Mouse (Mus musculus) cerebellum, adult 18-20 months (tissue): ENCODE measurements around the gene Acaa1a.
A peak's percentile ranks its signal among the peaks of the same experiment; 100 is the strongest.

Experiments used
- DNase-seq, 2 experiments: peaks; one replicate each; pipeline ENCODE4 v3.0.0; 2021

Gene Acaa1a

DNA sequence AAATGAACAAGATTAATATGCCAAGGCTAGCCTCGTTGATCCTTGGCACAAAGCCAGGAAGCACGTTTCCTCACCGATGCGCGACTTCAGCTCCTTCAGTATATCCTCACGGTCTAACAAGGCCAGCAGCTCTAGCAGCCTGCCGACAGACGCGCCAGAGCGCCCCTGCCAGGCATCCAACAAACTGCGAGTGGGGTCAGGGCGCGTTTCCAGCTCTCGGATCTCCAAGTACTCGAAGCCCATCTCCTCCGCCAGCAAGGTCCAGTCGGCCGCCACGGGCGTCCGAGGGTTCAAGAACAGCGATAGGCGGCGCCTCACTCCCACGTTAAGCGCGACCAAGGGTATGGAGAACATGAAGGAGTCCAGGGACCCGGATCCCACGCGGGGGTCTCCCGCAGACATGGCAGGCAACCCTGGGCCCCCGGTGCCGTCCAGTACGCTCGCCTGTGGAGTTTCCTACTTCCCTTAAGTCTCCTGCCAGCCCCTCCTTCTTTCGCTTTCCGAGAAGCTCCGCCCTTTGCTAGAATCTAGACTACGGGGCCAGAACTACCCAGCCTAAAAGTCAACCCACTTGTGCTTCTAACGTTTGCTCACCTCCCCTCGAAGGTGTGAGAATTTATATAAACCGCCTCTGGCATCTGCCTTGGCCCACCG is at the start of gene Acaa1a:
Acaa1a (plus strand) TSS at position 119 of the 654 bp plus-strand sequence.
- peak; percentile 55 to 65 for DNase-seq

DNA sequence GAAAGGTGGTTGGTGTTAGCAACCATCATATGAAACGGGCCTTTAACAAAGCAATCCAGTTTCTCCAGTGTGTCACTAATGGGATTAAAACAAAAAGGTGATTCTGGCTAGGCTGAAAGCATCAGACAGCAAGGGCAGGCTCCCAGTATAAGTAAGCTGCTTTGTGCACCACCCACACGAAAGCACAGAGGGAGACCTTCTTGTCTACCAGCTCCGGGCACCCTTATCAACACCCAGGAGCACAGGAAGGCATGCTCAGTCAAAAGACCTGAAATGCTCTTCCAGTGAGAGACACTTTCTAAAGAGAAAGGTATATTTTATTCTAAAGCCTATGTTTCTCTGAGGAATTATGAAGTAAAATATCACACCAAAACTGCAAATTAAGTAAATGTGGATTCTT is 48.7 kb upstream of the Acaa1a start:
- no peak for DNase-seq

DNA sequence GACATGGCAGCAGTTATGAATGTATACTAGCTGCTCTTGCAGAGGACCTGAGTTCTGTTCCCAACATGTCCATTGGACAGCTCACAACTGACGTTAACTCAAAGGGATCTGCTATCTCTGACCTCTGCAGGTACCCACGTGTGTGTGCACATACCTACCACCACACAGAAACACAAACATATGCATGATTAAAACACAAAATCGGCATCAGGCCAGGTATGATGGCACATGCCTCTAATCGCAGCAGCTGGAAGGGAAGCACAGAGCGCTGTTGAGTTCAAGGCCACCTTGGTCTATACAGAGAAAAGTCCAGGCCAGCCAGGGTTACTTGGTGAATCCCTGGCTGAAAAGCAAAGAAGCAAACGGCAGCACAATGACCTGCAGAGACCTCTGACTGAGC is 41.8 kb upstream of the Acaa1a start:
- no peak for DNase-seq

DNA sequence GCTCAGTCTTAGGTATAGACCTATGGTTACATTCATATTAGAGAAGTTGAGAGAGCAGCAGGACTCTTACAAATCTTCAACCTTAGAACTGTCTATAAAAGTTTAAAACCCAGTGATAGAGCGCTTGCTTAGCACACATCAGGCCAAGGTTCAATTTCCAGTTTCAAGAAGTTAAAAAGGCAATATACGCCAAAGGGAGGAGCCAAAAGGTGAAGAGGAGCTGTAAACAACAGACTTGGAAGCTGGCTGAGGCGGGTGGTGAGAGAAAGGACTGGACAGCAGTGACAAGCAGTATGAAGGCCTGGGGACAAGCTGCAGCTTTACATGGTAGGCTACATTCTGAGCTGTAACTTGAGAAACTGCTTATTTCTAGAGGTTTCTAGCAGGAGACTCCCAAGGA is 40.9 kb upstream of the Acaa1a start:
- DNase-seq, result no peak

DNA sequence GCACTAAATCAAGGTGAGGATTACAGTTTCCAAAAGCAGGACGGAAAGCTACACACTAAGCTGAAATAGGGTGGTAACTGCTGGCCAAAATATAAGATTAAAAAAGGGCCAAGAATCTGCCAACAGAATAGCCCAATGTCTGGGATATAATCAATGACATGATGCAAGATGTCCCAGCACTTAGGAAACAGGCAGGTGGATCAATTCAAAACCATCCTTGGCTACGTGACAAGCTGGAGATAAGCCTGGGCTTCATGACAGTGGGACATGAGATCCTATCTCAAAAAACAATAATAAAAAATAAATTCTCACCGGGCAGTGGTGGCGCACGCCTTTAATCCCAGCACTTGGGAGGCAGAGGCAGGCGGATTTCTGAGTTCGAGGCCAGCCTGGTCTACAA is 33.6 kb upstream of the Acaa1a start:
- DNase-seq, result no peak

DNA sequence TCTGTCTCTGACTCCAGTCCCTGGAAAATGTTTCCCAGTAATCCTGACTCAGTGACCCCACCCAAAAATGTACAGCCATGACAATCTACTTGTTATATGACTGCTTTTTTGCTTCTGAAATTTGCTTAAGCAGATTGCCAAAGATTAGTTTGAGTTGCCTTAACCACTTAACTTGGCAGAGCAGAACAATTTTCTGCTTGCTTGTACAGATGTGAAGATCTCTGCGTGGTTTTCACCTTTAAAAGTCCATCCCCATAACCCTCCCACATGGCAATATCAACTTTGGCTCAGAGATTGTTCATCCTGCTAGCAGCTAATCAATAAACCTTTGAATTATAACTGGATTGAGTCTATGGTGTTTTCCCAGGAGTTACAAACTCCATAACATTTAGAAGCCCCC is 30.4 kb upstream of the Acaa1a start:
- DNase-seq, result no peak

DNA sequence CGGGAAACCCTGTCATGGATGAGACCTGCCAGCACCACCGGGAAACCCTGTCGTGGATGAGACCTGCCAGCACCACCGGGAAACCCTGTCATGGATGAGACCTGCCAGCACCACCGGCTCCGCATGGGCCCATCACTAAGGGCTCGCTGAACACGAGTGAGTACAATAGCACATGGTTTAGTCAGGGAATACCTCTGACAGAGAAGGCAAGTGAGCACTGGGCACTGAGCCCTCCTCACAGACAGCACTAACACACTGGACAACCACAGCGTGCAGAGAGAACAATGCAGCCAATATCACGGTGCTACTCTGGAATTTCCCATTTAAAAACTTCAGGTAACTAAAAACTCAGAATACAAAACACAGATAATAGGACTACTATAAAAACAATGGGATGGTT is 26.4 kb upstream of the Acaa1a start:
- peak; percentile 24 for DNase-seq

DNA sequence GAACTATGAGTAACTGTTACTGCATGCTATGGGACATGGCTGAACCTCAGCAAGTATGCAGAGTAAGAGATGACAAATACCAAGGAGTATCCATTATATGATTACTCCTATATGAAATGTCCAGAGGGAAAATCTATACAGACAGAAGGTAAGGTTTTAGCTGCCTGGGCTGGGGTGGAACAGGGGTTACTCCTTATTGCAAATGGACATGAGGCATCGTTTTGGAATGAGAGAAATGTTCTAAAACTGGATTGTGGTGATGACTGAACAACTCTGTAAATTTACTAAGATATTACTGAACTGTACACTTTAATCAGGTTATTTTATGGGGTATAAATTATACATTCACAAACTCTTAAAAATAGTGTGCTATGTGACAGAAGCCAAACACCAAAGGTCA is 20.6 kb upstream of the Acaa1a start:
- no peak for DNase-seq

DNA sequence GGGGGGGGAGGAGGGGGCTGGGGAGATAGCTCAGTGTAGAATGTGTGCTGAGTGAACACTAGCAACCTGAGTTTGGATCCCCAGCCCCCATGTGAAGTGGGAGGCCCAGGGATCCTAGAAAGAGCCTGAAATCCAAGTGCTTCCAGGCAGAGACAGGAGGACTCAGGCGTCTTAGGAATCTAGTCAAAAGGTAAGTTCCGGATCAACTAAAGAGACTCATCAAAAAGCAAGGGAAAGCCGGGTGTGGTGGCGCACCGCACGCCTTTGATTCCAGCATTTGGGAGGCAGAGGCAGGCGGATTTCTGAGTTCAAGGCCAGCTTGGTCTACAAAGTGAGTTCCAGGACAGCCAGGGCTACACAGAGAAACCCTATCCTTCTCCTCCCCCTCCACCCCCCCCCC is 19.0 kb upstream of the Acaa1a start:
- DNase-seq, result no peak

DNA sequence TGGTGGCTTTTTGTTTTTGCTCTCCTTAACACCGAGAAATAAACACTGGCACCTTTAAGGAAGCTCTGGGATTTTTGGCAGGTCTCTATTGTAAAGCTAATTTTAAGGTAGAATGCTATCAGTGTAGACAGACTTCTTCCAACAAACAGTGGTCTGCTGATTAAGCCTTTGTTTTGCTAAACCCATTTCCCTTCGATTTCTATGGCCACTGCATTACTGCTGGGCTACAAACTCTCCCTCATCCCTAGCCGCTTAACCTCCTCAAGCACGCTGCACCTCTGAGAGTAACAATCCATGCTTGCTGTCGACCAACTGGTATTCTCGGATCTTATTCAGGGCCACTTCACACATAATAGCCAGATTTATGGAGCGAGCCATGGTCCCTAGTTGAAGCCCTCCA is 18.5 kb upstream of the Acaa1a start:
- DNase-seq, result no peak

DNA sequence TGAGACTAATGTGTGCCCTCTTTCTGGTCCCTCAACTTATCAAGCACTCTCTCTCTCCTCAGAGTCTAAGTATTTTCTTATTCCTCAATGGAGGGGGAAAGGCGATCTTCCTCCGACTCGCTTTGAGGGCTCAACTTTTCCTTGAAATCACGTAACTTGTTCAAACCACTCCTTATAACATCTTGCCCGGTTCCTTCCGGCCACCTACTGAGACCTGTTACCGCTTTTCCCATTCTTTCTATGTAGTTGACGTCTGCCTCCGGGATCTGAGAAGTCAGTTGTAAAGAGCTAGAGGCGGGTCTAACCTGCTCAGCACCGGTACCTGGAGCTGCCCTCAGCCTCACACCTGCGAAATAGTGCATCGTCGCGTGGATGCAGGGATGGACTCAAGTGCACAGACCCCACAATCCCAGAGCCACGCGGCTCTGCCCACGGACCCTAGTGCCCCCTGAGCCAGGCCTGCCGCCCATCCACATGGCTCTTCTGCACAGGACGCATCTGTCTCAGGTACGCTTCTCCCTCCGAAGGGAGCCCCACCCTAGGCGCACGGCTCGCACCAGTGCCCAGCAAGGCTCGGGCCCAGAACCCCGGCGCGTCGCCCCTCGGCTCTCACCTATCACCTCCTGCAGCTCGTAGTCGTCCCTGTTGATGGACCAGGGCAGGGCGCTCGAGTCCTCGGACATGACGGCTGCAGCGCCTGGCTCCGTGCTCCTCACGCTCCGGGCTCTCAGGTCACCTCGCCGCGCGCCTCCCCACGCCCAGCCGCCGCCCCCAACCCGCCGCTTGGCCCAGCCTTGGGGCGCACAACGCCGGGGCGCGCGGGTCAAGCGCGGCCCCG is 17.9 kb upstream of the Acaa1a start:
- peak in 1 of 2 experiments; percentile 62 for DNase-seq

DNA sequence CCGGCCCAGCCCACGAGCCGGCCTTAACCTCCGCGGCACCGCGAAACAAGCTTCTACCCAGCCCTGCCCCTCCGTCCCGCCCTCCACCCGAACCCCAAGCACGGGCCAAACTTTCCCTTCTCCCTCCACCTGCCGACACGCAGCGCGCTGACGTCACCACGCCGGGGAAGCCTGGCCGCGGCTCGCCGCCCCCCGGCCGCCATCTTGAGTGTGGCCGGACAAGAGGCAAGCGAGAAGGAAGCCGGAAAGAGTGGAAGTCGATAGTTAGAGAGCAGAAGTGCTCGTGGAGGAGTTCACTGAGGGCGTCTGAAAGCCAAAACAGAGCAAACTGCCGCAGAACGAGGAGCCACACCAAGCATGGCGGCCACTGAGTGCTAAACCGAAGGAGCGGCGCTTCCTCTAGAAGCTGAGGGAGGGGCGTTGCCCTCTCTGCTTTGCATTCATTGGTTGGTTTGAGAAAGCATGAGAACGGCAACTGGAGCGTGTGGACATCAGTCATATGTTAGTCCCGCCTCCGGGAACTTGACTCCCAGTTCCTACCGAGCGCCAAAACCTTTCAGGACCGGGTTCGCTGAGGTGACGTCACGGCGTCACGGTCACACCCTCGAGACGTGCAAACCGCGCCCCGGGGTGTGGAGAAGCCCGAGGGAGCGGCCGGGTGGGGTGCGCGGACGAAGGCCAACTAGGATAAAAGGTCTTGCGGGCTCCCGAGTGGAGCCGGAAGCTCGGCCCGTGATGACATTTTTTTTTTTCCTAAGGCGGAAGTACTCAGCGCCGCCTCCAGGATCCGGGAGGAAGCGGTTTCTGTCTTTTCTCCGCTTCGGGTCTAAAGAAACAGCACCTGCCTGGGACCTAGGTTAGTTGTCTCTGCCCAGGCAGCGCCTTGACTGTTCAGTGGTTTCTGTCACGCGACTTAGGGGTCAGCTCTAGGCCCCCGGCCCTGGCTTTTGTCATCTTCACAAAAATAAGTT is 16.9 kb upstream of the Acaa1a start, which contains the start of gene Oxsr1:
Oxsr1 (minus strand) TSS at position 139 of the 971 bp plus-strand sequence.
- DNase-seq, result peak; percentile 99

DNA sequence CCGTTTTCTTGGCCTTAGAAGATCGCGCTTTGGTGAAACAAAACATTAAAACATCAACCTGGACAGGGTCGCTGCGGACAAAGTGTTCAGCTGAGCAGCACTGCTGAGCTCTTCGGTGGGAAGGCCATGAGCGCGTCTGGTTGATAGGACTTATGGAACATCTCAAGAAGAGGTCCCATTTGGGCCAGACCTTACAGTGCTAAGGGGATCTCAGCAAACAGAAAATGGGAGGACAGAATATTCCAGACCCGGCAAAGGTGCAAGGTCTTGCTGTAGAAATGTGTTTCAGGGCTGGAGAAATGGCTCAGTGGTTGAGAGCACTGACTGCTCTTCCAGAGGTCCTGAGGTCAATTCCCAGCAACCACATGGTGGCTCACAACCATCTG is 16.2 kb upstream of the Acaa1a start:
- no peak for DNase-seq

DNA sequence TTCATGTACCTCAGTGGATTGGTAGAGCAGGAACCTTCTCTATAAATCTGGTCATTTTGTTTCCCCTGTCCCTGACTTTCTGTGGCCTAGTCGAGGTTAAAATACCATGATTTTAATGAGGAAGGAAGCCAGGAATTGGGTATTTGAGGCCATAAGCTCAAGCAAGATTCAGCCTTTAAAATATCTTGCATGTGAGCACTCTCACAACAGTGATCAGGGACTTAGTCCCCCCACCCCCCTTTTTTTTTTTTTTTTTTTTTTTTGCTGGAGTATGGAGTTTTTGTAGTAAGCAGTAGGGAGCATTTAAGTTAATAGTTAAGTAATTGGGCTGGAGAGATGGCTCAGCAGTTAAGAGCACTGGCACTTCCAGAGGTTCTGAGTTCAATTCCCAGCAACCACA is 15.3 kb upstream of the Acaa1a start:
- no peak for DNase-seq

DNA sequence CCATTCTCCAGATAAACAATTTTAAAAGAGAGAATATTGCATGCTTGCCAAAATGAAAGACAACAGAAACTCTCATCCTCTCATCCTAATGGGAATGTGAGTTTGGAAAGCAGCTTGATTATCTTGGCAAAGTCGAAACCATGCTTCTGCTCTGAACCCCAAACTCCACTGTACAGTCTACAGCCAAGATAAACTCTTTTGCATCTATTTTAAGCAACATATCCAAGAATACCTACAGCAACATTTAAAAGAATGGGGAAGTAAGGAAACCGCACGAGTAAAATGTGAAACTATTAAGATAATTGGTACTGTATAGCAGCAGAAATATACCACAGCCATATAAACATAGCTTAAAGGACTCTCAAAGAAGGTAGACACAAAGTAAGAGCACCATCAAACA is 11.0 kb upstream of the Acaa1a start:
- no peak for DNase-seq

DNA sequence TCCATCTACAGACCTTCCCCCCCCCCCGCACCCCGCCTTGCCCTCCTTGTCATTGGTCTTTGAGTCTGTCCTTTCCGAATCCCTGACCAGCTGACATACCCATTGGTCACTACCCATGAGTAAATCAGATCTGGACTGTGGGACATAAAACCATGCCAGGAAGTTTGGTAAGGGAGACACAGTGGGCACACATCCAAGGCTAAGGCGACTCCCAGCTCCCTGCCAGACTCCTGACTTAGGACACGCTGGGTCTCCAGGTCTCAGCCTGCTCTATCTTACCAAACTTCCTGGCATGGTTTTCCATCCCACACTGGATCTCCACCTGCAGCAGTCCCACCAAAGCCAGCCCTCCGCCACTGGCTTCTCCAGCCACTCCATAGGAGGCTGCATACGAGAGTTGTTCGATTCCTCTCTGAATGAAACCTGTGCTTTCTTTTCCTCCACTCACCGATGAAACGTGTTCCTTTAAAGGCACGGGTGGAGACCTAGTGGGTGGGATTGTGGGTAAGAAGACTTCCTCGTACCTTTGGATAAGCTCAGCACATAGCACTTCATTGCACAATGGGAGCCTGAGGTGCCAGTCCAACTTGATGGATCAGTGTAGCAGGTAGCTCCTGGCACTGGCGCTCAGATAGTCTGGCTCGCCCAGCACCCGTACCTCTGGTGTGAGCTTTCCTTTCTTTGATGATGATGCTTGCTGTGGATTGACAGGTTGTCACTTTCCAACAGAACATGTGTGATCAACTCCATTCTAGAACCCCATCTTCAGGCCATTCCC is 9.1 kb upstream of the Acaa1a start:
- no peak for DNase-seq

DNA sequence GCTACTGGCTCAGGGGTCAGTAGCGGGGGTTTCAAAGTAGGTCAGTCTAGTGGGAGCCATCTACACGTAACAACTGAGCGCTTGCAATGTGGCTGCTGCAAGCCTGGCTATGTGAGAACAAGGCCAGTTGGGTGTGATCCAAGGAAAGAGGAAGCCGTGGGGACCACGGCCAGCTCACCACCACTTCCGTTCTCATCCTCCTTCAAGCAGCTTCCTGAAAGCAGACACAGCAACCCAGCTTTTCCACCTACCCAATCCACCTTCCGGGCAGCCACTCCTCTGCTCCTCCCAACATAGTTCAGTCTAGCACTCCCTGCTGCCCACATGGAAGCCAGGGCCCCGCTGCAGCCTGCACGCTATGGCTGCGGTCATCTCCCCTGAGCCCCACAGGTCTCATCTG is 5.2 kb upstream of the Acaa1a start:
- DNase-seq, result no peak

DNA sequence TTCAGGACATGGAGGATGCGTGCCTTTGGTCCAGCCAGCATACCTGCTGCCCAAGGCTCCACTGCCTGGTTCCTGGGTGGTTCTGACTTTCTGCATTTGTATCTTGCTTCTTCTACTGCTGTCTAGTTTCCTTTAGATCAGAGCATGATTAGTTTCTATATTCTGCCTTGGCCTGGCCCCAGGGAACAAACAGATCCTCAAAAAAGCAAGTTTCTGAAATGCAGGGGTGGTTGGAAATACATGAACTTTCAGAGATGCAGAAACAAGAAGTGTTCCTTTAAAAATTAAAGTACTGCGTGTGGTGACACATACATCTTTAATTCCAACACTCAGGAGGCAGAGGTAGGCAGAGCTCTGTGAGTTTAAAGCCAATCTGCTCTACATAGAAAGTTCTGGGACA is 4.6 kb upstream of the Acaa1a start:
- DNase-seq, result no peak

DNA sequence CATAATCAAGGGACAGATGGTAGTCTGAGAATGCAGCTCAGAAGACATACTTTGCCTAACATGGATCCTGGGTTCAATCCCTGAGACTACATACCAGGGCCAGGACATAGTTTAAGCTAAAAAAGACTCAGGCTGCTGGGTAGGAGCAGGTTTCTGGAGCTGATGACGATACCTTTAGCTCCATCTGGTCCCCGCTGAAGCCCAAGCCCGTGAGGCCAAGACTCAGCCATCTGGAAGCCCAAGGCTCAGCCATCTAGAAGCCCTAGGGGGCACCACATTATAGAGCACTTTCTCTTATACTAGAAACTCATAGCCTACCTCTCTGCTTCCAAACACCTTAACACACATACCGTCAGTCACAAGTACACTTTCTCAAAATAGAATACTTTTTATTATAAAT is 3.9 kb upstream of the Acaa1a start:
- DNase-seq, result peak; percentile 50 to 62

DNA sequence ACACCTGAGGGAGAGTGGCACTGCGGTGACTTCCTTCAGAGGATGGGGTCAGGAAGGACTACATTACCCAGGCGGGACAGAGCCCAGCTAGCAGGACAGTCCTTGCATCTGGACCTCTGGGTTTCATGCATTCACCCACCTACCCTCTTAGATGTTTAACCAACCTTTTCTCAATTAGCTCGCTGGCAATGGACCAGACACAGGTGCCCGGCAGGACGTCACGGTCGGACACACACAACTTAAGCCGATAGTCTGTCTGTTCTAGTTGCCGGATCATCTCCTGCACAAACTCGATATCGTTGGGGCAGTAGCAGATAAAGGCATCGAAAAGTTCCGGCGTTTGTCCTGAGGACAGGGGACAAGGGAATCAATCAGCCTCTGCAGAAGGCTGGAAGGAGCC is 1.6 kb upstream of the Acaa1a start:
- no peak for DNase-seq

DNA sequence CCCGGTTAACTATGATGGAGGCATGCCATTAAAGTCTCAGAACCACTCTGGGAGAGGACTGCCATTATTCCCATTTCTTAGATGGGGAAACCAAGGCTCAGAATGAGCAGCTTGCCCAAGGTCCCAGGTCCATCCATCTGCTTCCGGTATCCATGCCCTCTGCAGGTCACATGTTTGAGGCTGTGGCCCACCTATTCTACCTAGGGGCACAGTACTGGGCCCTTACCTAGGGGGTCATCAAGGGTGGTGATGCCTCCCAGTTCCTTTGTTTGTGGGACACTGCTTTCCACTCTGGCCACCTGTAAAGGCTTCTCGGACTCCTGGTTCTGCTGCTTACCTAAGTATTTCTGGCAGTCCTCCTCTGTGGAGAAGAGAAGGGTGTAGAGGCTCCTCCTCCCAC is 1.1 kb upstream of the Acaa1a start:
- no peak for DNase-seq

DNA sequence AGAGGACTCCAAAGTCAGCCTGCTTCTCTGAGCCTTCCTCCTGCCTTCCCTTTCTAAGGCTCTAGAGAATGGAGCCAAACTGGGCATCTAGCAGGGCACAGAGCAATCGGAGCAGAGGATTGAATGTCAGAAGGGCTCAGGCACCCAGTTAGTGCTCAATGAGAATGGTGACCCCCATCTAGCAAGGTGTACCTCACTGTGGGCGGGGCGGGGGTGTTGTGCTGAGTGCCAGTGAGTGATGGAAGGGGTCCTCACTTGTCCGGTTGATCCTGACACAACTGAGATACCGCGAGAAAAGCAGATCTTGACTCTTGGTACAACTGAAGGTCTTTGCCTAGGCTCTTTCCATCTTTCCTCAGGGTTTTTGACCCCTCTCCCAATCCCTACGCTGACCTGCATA is 370 bp upstream of the Acaa1a start:
- DNase-seq, result no peak

DNA sequence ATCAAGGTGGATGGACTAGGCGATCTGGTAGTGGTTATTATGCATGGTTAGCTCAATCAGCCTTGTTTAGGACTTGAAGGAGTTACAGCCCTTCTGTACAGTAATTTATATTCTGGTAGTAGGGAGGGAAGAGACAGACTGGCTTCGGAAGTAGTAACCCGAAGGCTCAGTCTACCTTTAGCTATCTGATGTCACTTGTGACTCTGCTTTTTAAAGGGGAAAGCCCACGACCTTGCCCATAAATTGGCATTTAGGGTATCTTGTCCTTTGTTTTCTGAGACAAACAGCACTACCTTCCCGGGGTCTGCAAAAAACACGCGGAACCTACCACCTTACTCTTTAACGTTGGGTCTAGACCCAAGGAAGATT is 720 bp downstream of the Acaa1a start:
- DNase-seq, result no peak
